ENCODE assay signal across 9 mouse cellular contexts in the genomic region with DNA sequence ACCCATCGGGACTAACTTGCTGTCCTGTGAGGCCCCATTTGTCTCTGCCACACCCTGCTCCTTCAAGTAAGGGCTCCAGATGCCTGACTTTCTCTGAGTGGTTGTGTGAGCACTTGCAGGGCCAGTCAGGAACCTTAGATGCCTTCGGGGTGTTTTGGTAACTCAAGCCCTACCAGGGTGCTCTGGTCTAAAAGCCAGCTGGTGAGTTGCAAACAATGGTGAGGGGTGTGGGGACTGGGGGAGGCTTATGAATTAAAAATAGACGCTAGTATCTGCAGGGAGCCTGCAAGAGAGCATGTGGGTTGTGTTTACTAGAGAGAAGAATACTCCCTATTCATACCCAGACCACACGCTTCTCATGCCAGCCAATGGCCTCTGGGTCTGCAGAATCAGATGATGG. TPM values are rescaled to one million over a fixed set of nuclear protein-coding genes. Genes with fewer than 3 reads are reported as not detected.
DNase-seq lines count a peak whose midpoint lies in the region; ATAC-seq and TF ChIP-seq lines count a peak whose summit lies in the region.
"Had no signal": no experiment of that assay in that cellular context is flagged by ENCODE, and none has a peak within 500 bp of the region (broad histone marks: within the 10 kb centered on the region; RNA-seq: fewer than 3 reads in every experiment).

No protein-coding gene starts in this region.

- intact Hi-C loops in left cerebral cortex, adult 2 months (cut with DNase I), result no loop called here

- H3K4me2 ChIP-seq in forebrain, embryonic 16.5 days (ENCODE audit: low read length), result no peak overlapping the region
- H3K4me2 ChIP-seq in liver, postnatal 0 days (ENCODE audit: low read depth, low read length), result peak overlapping the region; percentile 63

- no peak overlapping the region for H3K4me3 ChIP-seq in cerebellum, adult 2 months (replicated peaks; ENCODE audit: insufficient read depth, low read depth, low read length)
- H3K4me3 ChIP-seq in left cerebral cortex, adult 2 months, result no peak overlapping the region
- no peak overlapping the region for H3K4me3 ChIP-seq in forebrain, embryonic 16.5 days (replicated peaks; ENCODE audit: low read length)
- H3K4me3 ChIP-seq in liver, postnatal 0 days (ENCODE audit: low read depth, low read length), result peak overlapping the region; percentile 14; the same call in 1 of the 2 replicates

- TF ChIP-seq EP300 in liver, postnatal 0 days (IDR thresholded peaks at IDR 0.05; ENCODE audit: low read depth), result no peak

- TF ChIP-seq POLR2A in cerebellum, adult 2 months (IDR thresholded peaks at IDR 0.05; ENCODE audit: borderline replicate concordance, insufficient read depth, low read length), result no peak

- no peak overlapping the region for H3K9ac ChIP-seq in forebrain, embryonic 16.5 days (replicated peaks; ENCODE audit: low read depth, low read length)
- H3K9ac ChIP-seq in liver, postnatal 0 days (replicated peaks), result peak overlapping the region; percentile 60; the same call in 1 of the 2 replicates

- H3K27me3 ChIP-seq in cerebellum, adult 2 months (ENCODE audit: control insufficient read depth, insufficient read depth, low read length), result no peaks in the 10 kb centered on the region
- H3K27me3 ChIP-seq in forebrain, embryonic 16.5 days (replicated peaks; ENCODE audit: control insufficient read depth, insufficient read depth, low read length), result no peaks in the 10 kb centered on the region
- H3K27me3 ChIP-seq in liver, postnatal 0 days (ENCODE audit: insufficient read depth, low read length), result no peaks in the 10 kb centered on the region

- H3K4me1 ChIP-seq in cerebellum, adult 2 months (ENCODE audit: control insufficient read depth, insufficient read depth, low read length), result peaks cover 48% of the 10 kb centered on the region
- peaks cover 72% of the 10 kb centered on the region for H3K4me1 ChIP-seq in forebrain, embryonic 16.5 days (replicated peaks; ENCODE audit: control insufficient read depth, insufficient read depth, low read length)
- H3K4me1 ChIP-seq in liver, postnatal 0 days (ENCODE audit: insufficient read depth), result peaks cover 72% of the 10 kb centered on the region

- no peak for TF ChIP-seq CTCF in cerebellum, adult 2 months (IDR thresholded peaks at IDR 0.05; ENCODE audit: borderline replicate concordance, insufficient read depth, low read depth, low read length)
- TF ChIP-seq CTCF in left cerebral cortex, adult 2 months (IDR thresholded peaks at IDR 0.05), result no peak
- TF ChIP-seq CTCF in liver, postnatal 0 days (IDR thresholded peaks at IDR 0.05; ENCODE audit: low read depth), result no peak

- H3K36me3 ChIP-seq in forebrain, embryonic 16.5 days (ENCODE audit: control insufficient read depth, insufficient read depth), result no peaks in the 10 kb centered on the region; the same call in 1 of the 2 replicates
- 0 out of 2 replicates have a peak, but pooled peaks cover 13% of the 10 kb centered on the region for H3K36me3 ChIP-seq in liver, postnatal 0 days (replicated peaks; ENCODE audit: insufficient read depth, low read length)

- no peak for ATAC-seq in forebrain, embryonic 16.5 days
- 0 out of 2 replicates have a peak, but pooled peaks have one; percentile 9 for ATAC-seq in liver, postnatal 0 days
- no peak for ATAC-seq in monocyte, adult 5-6 weeks (replicated peaks; ENCODE audit: insufficient number of reproducible peaks, low FRiP score, low TSS enrichment, poor library complexity, severe bottlenecking)
- ATAC-seq: activated CD4-positive, CD25-positive, alpha-beta regulatory T cell, adult 4 months had no signal

- no peak for DNase-seq in cerebellum, adult 2 months
- DNase-seq in cerebellum, adult 18-20 months, result no peak
- no peak for DNase-seq in left cerebral cortex, adult 2 months (ENCODE audit: extremely low spot score in 1 of 2, low spot score in 2 of 2)
- DNase-seq in left cerebral cortex, adult 18-20 months (ENCODE audit: low spot score in 2 of 2), result no peak
- no peak for DNase-seq in liver, postnatal 0 days
- DNase-seq in urinary bladder, adult 2 months (ENCODE audit: low spot score), result no peak

- 24% methylated on average over 4 of the region's 4 CpGs for WGBS in cerebellum, adult 2 months
- WGBS in forebrain, embryonic 16.5 days, result 28% methylated on average over 4 of the region's 4 CpGs
- 51% methylated on average over 4 of the region's 4 CpGs for WGBS in liver, postnatal 0 days (ENCODE audit: insufficient replicate concordance)

- H3K9me3 ChIP-seq in forebrain, embryonic 16.5 days (ENCODE audit: control insufficient read depth, low read length), result no peaks in the 10 kb centered on the region
- no peaks in the 10 kb centered on the region for H3K9me3 ChIP-seq in liver, postnatal 0 days (ENCODE audit: low read length)

- peak overlapping the region; percentile 35; the same call in 1 of the 2 replicates for H3K27ac ChIP-seq in cerebellum, adult 2 months (ENCODE audit: insufficient read depth, low read length)
- peak overlapping the region; percentile 64 for H3K27ac ChIP-seq in left cerebral cortex, adult 2 months
- 0 out of 2 replicates have a peak overlapping the region, but pooled peaks have one; percentile 14 for H3K27ac ChIP-seq in forebrain, embryonic 16.5 days (ENCODE audit: low read length)
- H3K27ac ChIP-seq in liver, postnatal 0 days (ENCODE audit: low read depth), result peak overlapping the region; percentile 95

RNA-seq across cellular contexts. Expression of a gene that starts 15.8 kb away (rescaled TPM):
- 150 and 157 TPM in 2 replicates for polyA plus RNA-seq in cerebellum, adult 2 months (2012; rRNA removed)
- total RNA-seq in left cerebral cortex, adult 2 months (2021), result 100 to 1,000 TPM; 178 to 192 TPM
- total RNA-seq in left cerebral cortex, adult 18-20 months (2021), result 100 to 1,000 TPM; 204 to 205 TPM
- 30.4 and 34.9 TPM in 2 replicates for polyA plus RNA-seq in forebrain, embryonic 16.5 days (2015; fragmentation: Nextera tagmentation; extraction: Ambion mirVana)
- 154 TPM in 2 replicates for polyA plus RNA-seq in liver, postnatal 0 days (2015; fragmentation: Nextera tagmentation; extraction: Ambion mirVana)
- 7.9 and 9.8 TPM in 2 replicates for polyA plus RNA-seq in urinary bladder, adult 2 months (2012; rRNA removed)
- 3.8 to 9.4 TPM (median 6.3 TPM) in 3 replicates for total RNA-seq in monocyte, adult 5-6 weeks (2017)

RNA-seq across cellular contexts. Expression of a gene that starts 42.1 kb away (rescaled TPM):
- polyA plus RNA-seq in cerebellum, adult 2 months (2012; rRNA removed), result 32.6 and 36.5 TPM in 2 replicates
- 10 to 100 TPM; 44.9 to 45.5 TPM for total RNA-seq in left cerebral cortex, adult 2 months (2021)
- 10 to 100 TPM; 44.3 to 45.2 TPM for total RNA-seq in left cerebral cortex, adult 18-20 months (2021)
- 12.3 and 13.1 TPM in 2 replicates for polyA plus RNA-seq in forebrain, embryonic 16.5 days (2015; fragmentation: Nextera tagmentation; extraction: Ambion mirVana)
- polyA plus RNA-seq in liver, postnatal 0 days (2015; fragmentation: Nextera tagmentation; extraction: Ambion mirVana), result 2.3 and 2.9 TPM in 2 replicates
- polyA plus RNA-seq in urinary bladder, adult 2 months (2012; rRNA removed), result 20.2 and 20.8 TPM in 2 replicates
- total RNA-seq in monocyte, adult 5-6 weeks (2017), result 40.6 to 56.0 TPM (median 54.3 TPM) in 3 replicates

RNA-seq across cellular contexts. Expression of a gene that starts 59.3 kb away (rescaled TPM):
- 2.9 and 3.3 TPM in 2 replicates for polyA plus RNA-seq in cerebellum, adult 2 months (2012; rRNA removed)
- 1 to 10 TPM; 1.4 TPM for total RNA-seq in left cerebral cortex, adult 2 months (2021)
- 1 to 10 TPM; 1.3 TPM for total RNA-seq in left cerebral cortex, adult 18-20 months (2021)
- 13.3 and 13.4 TPM in 2 replicates for polyA plus RNA-seq in forebrain, embryonic 16.5 days (2015; fragmentation: Nextera tagmentation; extraction: Ambion mirVana)
- 6.0 and 6.8 TPM in 2 replicates for polyA plus RNA-seq in liver, postnatal 0 days (2015; fragmentation: Nextera tagmentation; extraction: Ambion mirVana)
- polyA plus RNA-seq in urinary bladder, adult 2 months (2012; rRNA removed), result 3.4 TPM in 2 replicates
- 59.8 to 114 TPM (median 79.4 TPM) in 3 replicates for total RNA-seq in monocyte, adult 5-6 weeks (2017)

Comparison
In these comparisons a context has a peak if more than half of its experiments do, and no peak if none do; other contexts are left out.
1. H3K27ac ChIP-seq: peak in every context shown above with its lines; median percentile 95 in liver, postnatal 0 days; 64 in left cerebral cortex, adult 2 months; 35 in cerebellum, adult 2 months; 14 in forebrain, embryonic 16.5 days.